Mouse (Mus musculus) E14TG2a.4 (cell line): ENCODE measurements around the gene G430095P16Rik.

Experiments
- CTCF ChIP-seq: conservative IDR thresholded peaks from 2 replicates; pipeline ENCODE4 v1.5.1; 2014; ENCODE audit warnings: low read length
- NANOG ChIP-seq: IDR thresholded peaks from 2 replicates; pipeline ENCODE4 v1.6.1; 2014; ENCODE audit warnings: borderline replicate concordance, low read length, mixed read lengths
- POU5F1 ChIP-seq: IDR thresholded peaks from 2 replicates; pipeline ENCODE4 v1.6.1; 2014; ENCODE audit warnings: low read length, borderline replicate concordance

DNA sequence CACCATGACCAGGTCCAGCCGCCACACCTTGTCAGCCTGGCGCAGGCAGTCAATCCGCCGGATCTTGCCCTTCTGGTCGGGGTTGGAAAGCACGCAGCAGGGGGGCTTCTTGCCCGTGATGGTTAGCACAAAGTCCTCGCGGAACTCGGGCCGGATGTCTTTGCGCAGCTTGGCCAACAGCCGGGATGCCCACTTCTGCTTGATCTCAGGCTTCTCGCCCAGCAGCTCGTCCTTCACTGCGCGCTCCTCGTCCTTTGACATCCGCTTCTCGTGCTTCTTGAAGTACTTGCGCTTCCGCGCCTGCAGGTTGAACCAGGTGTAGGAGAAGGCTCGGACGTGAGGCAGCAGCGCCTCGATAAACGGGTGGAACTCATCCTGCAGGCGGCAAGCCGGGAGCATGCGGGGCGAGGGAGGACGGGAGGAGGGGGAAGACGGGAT is 49.2 kb downstream of the G430095P16Rik start:
- TF ChIP-seq CTCF (no peak), NANOG (no peak), POU5F1 (no peak)
